1 mouse cellular context compared by ENCODE assay signal in the genomic region with DNA sequence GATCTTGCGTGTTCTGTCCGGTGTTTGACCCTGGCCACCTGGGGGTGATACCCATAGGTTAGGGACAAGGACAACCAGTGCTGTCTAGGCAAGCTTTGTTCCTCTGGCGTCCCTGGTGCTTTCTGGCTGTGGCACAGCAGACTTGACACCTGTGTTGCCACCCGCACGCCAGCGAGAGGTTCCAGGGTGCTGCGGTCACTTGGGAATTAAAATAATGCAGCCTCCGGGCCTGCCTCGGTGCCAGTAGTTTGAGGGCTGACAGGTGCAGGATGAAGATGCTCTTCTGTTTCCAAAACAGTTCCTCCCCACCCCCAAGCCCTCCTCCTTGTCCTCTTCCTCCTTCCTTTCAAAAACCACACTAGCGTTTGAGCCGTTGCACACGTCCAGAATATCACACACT.
TF ChIP-seq lines count a peak whose summit lies in the region.

No protein-coding gene starts in this region.

TF ChIP-seq in CH12.LX, 34 proteins besides CTCF, POLR2A, EP300 and RAD21 (continued from another document):
- no peak for TF ChIP-seq UBTF (IDR thresholded peaks at IDR 0.05; ENCODE audit: low read depth, low read length)
